Mouse (Mus musculus) limb, embryonic 15.5 days (tissue): Measurements from ENCODE around the gene Zfyve26. TPM values are rescaled to one million over a fixed set of nuclear protein-coding genes. Genes with fewer than 3 reads are reported as not detected.

Experiments used
- ATAC-seq: fragments of 200-750 bp; cut with Nextera tagmentation; 2 replicates; pipeline ENCODE4 v1.8.0; 2017; ENCODE audit warnings: low read depth, moderate TSS enrichment; ENCODE audit not compliant: insufficient number of reproducible peaks, low FRiP score, low TSS enrichment
- H3K27ac ChIP-seq: fragments of 300-500 bp; sonication (generic); 2 replicates; pipeline ENCODE4 v1.5.1; 2015; ENCODE audit warnings: moderate library complexity, mild to moderate bottlenecking, inconsistent platforms
- H3K27me3 ChIP-seq: fragments of 300-500 bp; sonication (generic); 2 replicates; pipeline ENCODE4 v1.6.1; 2015; ENCODE audit warnings: inconsistent platforms
- H3K36me3 ChIP-seq: fragments of 300-500 bp; sonication (generic); 2 replicates; pipeline ENCODE4 v1.6.1; 2015; ENCODE audit warnings: inconsistent platforms
- H3K4me1 ChIP-seq: fragments of 300-500 bp; sonication (generic); 2 replicates; pipeline ENCODE4 v1.6.1; 2015; ENCODE audit warnings: inconsistent platforms
- H3K4me2 ChIP-seq: fragments of 300-500 bp; sonication (generic); 2 replicates; pipeline ENCODE4 v1.6.1; 2015; ENCODE audit warnings: mild to moderate bottlenecking, inconsistent platforms
- H3K4me3 ChIP-seq: fragments of 300-500 bp; sonication (generic); 2 replicates; pipeline ENCODE4 v1.5.1; 2015; ENCODE audit warnings: mild to moderate bottlenecking, inconsistent platforms
- H3K9ac ChIP-seq: fragments of 300-500 bp; sonication (generic); 2 replicates; pipeline ENCODE4 v1.6.1; 2015; ENCODE audit warnings: inconsistent platforms
- H3K9me3 ChIP-seq: fragments of 300-500 bp; sonication (generic); 2 replicates; pipeline ENCODE4 v1.6.1; 2016; ENCODE audit warnings: inconsistent platforms
- WGBS: fragments of 180-500 bp; shearing (Covaris S2); methylation state at CpG from one replicate; pipeline ENCODE4 v1.1.7; 2015; 5-methylcytosine and 5-hydroxymethylcytosine counted together
- polyA plus RNA-seq: library from polyadenylated mRNA; unstranded; fragments of >200 nt; fragmentation: Nextera tagmentation; extraction: Ambion mirVana; gene quantifications from 2 replicates; pipeline ENCODE4 v1.2.1, GENCODE M21; 2015

Gene Zfyve26
- polyA plus RNA-seq, 1 experiment from 2014 or later = 12.0 TPM

GRCm38 (mm10) chr12:79254975-79255374, 41.1 kb downstream of the Zfyve26 start:
- Histone ChIP-seq H3K9ac (no peak overlapping the region), H3K9me3 (no peaks in the 10 kb centered on the region), H3K4me1 (no peaks in the 10 kb centered on the region), H3K36me3 (peaks cover 66% of the 10 kb centered on the region), H3K4me3 (no peak overlapping the region), H3K27me3 (no peaks in the 10 kb centered on the region), H3K27ac (no peak overlapping the region), H3K4me2 (no peak overlapping the region)
- 92% methylated on average over 10 of the region's 10 CpGs for WGBS
- no peak for ATAC-seq

- Histone ChIP-seq H3K4me2 (no peak overlapping the region), H3K36me3 (peaks cover 79% of the 10 kb centered on the region), H3K4me1 (no peaks in the 10 kb centered on the region), H3K9me3 (no peaks in the 10 kb centered on the region), H3K9ac (no peak overlapping the region), H3K27me3 (no peaks in the 10 kb centered on the region), H3K27ac (no peak overlapping the region), H3K4me3 (no peak overlapping the region)
- ATAC-seq = no peak
- 90% methylated on average over 9 of the region's 9 CpGs for WGBS
Observed at GRCm38 (mm10) chr12:79253294-79254053, 42.6 kb downstream of the Zfyve26 start.

GRCm38 (mm10) chr12:79248110-79248509, 48.0 kb downstream of the Zfyve26 start:
- Histone ChIP-seq H3K36me3 (peaks cover 90% of the 10 kb centered on the region), H3K27ac (no peak overlapping the region; the same call in 1 of the 2 replicates), H3K4me1 (no peaks in the 10 kb centered on the region), H3K9me3 (no peaks in the 10 kb centered on the region), H3K9ac (no peak overlapping the region), H3K4me2 (no peak overlapping the region), H3K27me3 (no peaks in the 10 kb centered on the region), H3K4me3 (no peak overlapping the region)
- WGBS = 68% methylated on average over 3 of the region's 3 CpGs
- ATAC-seq = no peak

GRCm38 (mm10) chr12:79242921-79243320, 53.2 kb downstream of the Zfyve26 start:
- Histone ChIP-seq H3K27ac (no peak overlapping the region), H3K9ac (no peak overlapping the region), H3K4me3 (no peak overlapping the region), H3K36me3 (peaks cover 87% of the 10 kb centered on the region), H3K9me3 (no peaks in the 10 kb centered on the region), H3K4me1 (no peaks in the 10 kb centered on the region), H3K27me3 (no peaks in the 10 kb centered on the region), H3K4me2 (no peak overlapping the region)
- 92% methylated on average over 6 of the region's 6 CpGs for WGBS
- ATAC-seq = no peak

- no peaks in the 10 kb centered on the region for H3K9me3 ChIP-seq
- H3K4me3 ChIP-seq = no peak overlapping the region
- no peaks in the 10 kb centered on the region for H3K4me1 ChIP-seq
- 88% methylated on average over 2 of the region's 2 CpGs for WGBS
- H3K4me2 ChIP-seq = no peak overlapping the region
- no peaks in the 10 kb centered on the region for H3K27me3 ChIP-seq
- H3K9ac ChIP-seq = no peak overlapping the region
- H3K36me3 ChIP-seq = peaks cover 87% of the 10 kb centered on the region
- ATAC-seq = no peak
- no peak overlapping the region for H3K27ac ChIP-seq
Observed at GRCm38 (mm10) chr12:79241985-79242384, 54.1 kb downstream of the Zfyve26 start.

- Histone ChIP-seq H3K4me1 (no peaks in the 10 kb centered on the region), H3K27ac (no peak overlapping the region), H3K27me3 (no peaks in the 10 kb centered on the region), H3K9ac (no peak overlapping the region), H3K9me3 (no peaks in the 10 kb centered on the region), H3K4me2 (no peak overlapping the region), H3K36me3 (peaks cover 77% of the 10 kb centered on the region), H3K4me3 (no peak overlapping the region)
- ATAC-seq = no peak
- 78% methylated on average over 11 of the region's 11 CpGs for WGBS
Observed at GRCm38 (mm10) chr12:79235485-79236080, 60.5 kb downstream of the Zfyve26 start.

- ATAC-seq = no peak
- H3K4me2 ChIP-seq = no peak overlapping the region
- H3K27ac ChIP-seq = no peak overlapping the region
- H3K9ac ChIP-seq = no peak overlapping the region
- no peaks in the 10 kb centered on the region for H3K4me1 ChIP-seq
- WGBS = 44% methylated on average over 5 of the region's 5 CpGs
- H3K36me3 ChIP-seq = no peaks in the 10 kb centered on the region
- H3K27me3 ChIP-seq = no peaks in the 10 kb centered on the region
- no peak overlapping the region for H3K4me3 ChIP-seq
- no peaks in the 10 kb centered on the region for H3K9me3 ChIP-seq
Observed at GRCm38 (mm10) chr12:79217511-79217910, 78.6 kb downstream of the Zfyve26 start.

- no peaks in the 10 kb centered on the region for H3K4me1 ChIP-seq
Observed at GRCm38 (mm10) chr12:79211447-79211846, 84.7 kb downstream of the Zfyve26 start.

GRCm38 (mm10) chr12:79208703-79209464, 87.2 kb downstream of the Zfyve26 start, which contains the start of gene Rdh12:
TSS of gene Rdh12 (plus strand) at chr12:79208914.
- Histone ChIP-seq H3K27me3 (no peaks in the 10 kb centered on the region), H3K9ac (0 out of 2 replicates have a peak within 1 kb of the TSS, but pooled peaks have one; percentile 5), H3K4me2 (peak within 1 kb of the TSS; percentile 55), H3K4me1 (no peaks in the 10 kb centered on the region), H3K27ac (0 out of 2 replicates have a peak within 1 kb of the TSS, but pooled peaks have one; percentile 11), H3K9me3 (no peaks in the 10 kb centered on the region), H3K4me3 (peak within 1 kb of the TSS; percentile 42), H3K36me3 (no peaks in the 10 kb centered on the region)
- ATAC-seq = no peak
- 3% methylated on average over 13 of the region's 13 CpGs for WGBS

More at GRCm38 (mm10) chr12:79211447-79211846, 84.7 kb downstream of the Zfyve26 start:
- Histone ChIP-seq H3K36me3 (no peaks in the 10 kb centered on the region), H3K27ac (no peak overlapping the region), H3K27me3 (no peaks in the 10 kb centered on the region), H3K9ac (no peak overlapping the region), H3K4me2 (no peak overlapping the region), H3K9me3 (no peaks in the 10 kb centered on the region), H3K4me3 (no peak overlapping the region)
- ATAC-seq = no peak
- WGBS = 70% methylated on average over 8 of the region's 8 CpGs

- H3K9ac ChIP-seq = no peak overlapping the region
- H3K9me3 ChIP-seq = no peaks in the 10 kb centered on the region
- H3K27me3 ChIP-seq = no peaks in the 10 kb centered on the region
- no peak overlapping the region for H3K4me2 ChIP-seq
- WGBS = 63% methylated on average over 3 of the region's 3 CpGs
- ATAC-seq = no peak
- H3K27ac ChIP-seq = no peak overlapping the region
- no peaks in the 10 kb centered on the region for H3K36me3 ChIP-seq
- no peaks in the 10 kb centered on the region for H3K4me1 ChIP-seq
- H3K4me3 ChIP-seq = no peak overlapping the region
Observed at GRCm38 (mm10) chr12:79201882-79202281, 94.2 kb downstream of the Zfyve26 start.

GRCm38 (mm10) chr12:79197105-79197504, 99.0 kb downstream of the Zfyve26 start:
- 84% methylated on average over 5 of the region's 5 CpGs for WGBS
- H3K27ac ChIP-seq = no peak overlapping the region
- H3K27me3 ChIP-seq = no peaks in the 10 kb centered on the region
- no peak overlapping the region for H3K4me2 ChIP-seq
- H3K9ac ChIP-seq = no peak overlapping the region
- H3K4me1 ChIP-seq = no peaks in the 10 kb centered on the region
- H3K4me3 ChIP-seq = no peak overlapping the region
- no peaks in the 10 kb centered on the region for H3K9me3 ChIP-seq
- ATAC-seq = no peak
- H3K36me3 ChIP-seq = no peaks in the 10 kb centered on the region

GRCm38 (mm10) chr12:79193441-79193840, 102.7 kb downstream of the Zfyve26 start:
- peaks cover 9% of the 10 kb centered on the region for H3K4me1 ChIP-seq
- no peak overlapping the region for H3K27ac ChIP-seq
- no peaks in the 10 kb centered on the region for H3K9me3 ChIP-seq
- no peaks in the 10 kb centered on the region for H3K27me3 ChIP-seq
- ATAC-seq = 0 out of 2 replicates have a peak, but pooled peaks have one; percentile 30
- H3K36me3 ChIP-seq = peaks cover under 1% of the 10 kb centered on the region; the same call in 1 of the 2 replicates
- no peak overlapping the region for H3K4me3 ChIP-seq
- no peak overlapping the region for H3K9ac ChIP-seq
- WGBS = 3% methylated on average over 3 of the region's 3 CpGs
- no peak overlapping the region for H3K4me2 ChIP-seq
